Mouse (Mus musculus): ENCODE results near the gene Atxn1. TPM values are rescaled to one million over a fixed set of nuclear protein-coding genes. Genes with fewer than 3 reads are reported as not detected.
A peak's percentile ranks its signal among the peaks of the same experiment; 100 is the strongest.

The Atxn1 gene
- polyA plus RNA-seq, 1 experiment, result 3.2 TPM

DNA sequence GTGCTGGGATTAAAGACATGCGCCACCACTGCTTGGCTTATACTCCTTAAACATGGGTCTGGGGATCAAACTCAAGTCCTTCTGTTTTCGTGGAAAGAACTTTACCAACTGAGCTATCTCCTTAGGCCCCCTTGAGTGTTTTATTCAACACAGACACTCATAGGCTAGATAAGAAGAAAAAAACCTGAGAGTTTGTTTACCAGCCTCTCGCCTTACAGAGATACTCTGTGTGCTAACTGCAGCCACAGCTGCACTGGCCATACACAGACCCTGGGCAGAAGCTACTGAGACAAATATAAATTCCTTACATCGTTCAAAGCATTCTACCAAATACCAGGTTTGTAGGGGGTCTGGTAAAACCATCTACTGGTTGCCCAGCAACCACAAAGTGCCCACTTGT is 406.4 kb downstream of the Atxn1 start:
- H3K36me3 ChIP-seq (replicated peaks; ENCODE audit: low read length), result peaks cover 52% of the 10 kb centered on the region
- no peaks in the 10 kb centered on the region for H3K27me3 ChIP-seq (replicated peaks)
- no peak overlapping the region for H3K4me3 ChIP-seq (replicated peaks)
- no peaks in the 10 kb centered on the region for H3K9me3 ChIP-seq
- TF ChIP-seq GATA1 (IDR thresholded peaks at IDR 0.05; ENCODE audit: borderline replicate concordance, low read length) (no peak), FLI1 (IDR thresholded peaks at IDR 0.05; ENCODE audit: low read length) (no peak)
- peaks cover 7% of the 10 kb centered on the region; the same call in 1 of the 2 replicates for H3K4me1 ChIP-seq

DNA sequence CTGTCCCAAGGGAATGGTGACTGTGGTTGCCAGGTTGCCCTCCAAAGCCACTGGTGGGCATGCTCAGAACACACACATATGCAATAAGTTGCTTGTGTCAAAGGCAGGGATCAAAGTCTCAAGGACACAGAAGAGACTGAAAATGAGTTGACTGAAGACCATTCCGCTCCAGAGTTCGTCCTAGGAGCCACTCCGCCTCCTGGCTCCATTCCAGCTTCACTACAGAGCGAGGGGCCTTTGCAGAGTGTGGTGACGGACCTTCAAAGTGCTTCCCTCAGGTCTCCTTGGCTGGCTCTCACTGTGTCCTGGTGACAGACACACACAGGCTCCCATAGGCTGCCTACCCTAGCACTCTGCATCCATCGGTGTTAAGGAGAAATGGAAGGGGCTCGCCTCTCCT is 411.1 kb downstream of the Atxn1 start:
- TF ChIP-seq GATA1 (IDR thresholded peaks at IDR 0.05; ENCODE audit: borderline replicate concordance, low read length) (no peak), FLI1 (IDR thresholded peaks at IDR 0.05; ENCODE audit: low read length) (no peak)
- Histone ChIP-seq H3K9me3 (no peaks in the 10 kb centered on the region), H3K4me1 (peaks cover 6% of the 10 kb centered on the region; the same call in 1 of the 2 replicates), H3K4me3 (replicated peaks) (no peak overlapping the region), H3K27me3 (replicated peaks) (no peaks in the 10 kb centered on the region), H3K36me3 (replicated peaks; ENCODE audit: low read length) (peaks cover 71% of the 10 kb centered on the region)

DNA sequence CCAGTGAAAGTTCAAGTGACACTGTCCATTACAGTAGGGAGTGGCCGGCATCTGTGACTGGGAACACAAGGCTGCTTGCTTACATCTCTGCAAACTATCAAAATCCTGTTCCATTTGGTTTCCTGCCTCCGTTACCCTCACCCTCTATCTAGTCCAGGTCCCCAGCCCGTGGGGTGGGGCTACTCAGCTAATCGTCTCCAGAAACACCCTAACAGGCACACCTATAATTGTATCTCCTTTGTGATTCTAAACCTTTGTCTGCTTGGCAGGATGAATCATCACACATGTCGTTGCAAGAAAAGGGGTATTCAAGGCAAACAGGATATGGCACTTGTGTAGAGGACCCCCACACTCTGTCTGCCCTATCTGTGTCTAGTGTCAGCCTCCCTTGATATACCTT is 417.3 kb downstream of the Atxn1 start:
- Histone ChIP-seq H3K36me3 (replicated peaks; ENCODE audit: low read length) (peaks cover 89% of the 10 kb centered on the region), H3K4me1 (peaks cover 47% of the 10 kb centered on the region)
- TF ChIP-seq FLI1 (IDR thresholded peaks at IDR 0.05; ENCODE audit: low read length) (no peak), GATA1 (IDR thresholded peaks at IDR 0.05; ENCODE audit: borderline replicate concordance, low read length) (no peak)

DNA sequence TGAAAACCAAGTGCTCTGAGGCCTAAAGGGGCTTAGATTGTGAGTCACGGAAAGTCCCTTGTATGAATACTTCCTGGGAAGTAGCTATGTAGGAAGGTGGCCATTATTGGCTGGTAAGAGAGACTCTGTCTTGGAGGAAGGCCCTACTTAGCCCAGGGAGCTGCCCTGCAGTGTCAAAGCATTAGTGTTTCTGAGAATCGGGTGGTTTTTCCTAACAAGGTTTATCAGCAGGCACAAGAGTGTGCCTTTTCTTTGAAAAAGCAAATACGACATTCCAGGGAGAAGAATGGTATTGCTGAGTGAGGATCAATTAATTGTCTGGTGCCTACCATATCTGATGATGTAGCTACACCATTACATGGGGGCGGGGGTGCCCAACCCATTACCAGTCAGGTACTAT is 417.9 kb downstream of the Atxn1 start:
- Histone ChIP-seq H3K27me3 (replicated peaks) (no peaks in the 10 kb centered on the region), H3K4me1 (peaks cover 50% of the 10 kb centered on the region), H3K36me3 (replicated peaks; ENCODE audit: low read length) (peaks cover 91% of the 10 kb centered on the region), H3K4me3 (replicated peaks) (no peak overlapping the region), H3K9me3 (no peaks in the 10 kb centered on the region)
- TF ChIP-seq FLI1 (IDR thresholded peaks at IDR 0.05; ENCODE audit: low read length), result no peak
- no peak for TF ChIP-seq GATA1 (IDR thresholded peaks at IDR 0.05; ENCODE audit: borderline replicate concordance, low read length)

More for the DNA sequence above, 417.3 kb downstream of the Atxn1 start:
- Histone ChIP-seq H3K4me3 (replicated peaks) (no peak overlapping the region), H3K9me3 (no peaks in the 10 kb centered on the region), H3K27me3 (replicated peaks) (no peaks in the 10 kb centered on the region)

DNA sequence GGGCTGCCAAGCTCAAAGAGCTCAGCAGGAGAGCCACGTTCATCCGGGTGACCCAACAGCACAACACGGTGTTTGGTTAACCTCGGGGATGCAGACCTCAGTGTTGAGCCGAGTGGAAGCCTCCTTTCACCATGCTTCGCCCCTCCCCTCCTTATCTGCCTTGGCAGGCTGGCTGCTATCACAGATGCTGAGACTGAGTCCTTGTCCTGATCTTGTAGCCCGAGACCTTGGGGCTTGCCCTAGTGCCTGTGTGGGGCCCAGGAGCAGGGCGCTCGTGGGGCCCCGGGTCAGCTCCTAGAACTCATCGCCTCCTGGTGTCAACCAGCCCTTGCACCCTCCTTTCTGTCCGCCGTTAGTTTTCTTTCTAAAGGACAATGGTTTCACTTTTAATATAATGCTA is 418.8 kb downstream of the Atxn1 start:
- Histone ChIP-seq H3K36me3 (replicated peaks; ENCODE audit: low read length) (peaks cover 97% of the 10 kb centered on the region), H3K27me3 (replicated peaks) (no peaks in the 10 kb centered on the region), H3K4me1 (peaks cover 50% of the 10 kb centered on the region), H3K9me3 (no peaks in the 10 kb centered on the region), H3K4me3 (replicated peaks) (no peak overlapping the region)
- TF ChIP-seq GATA1 (IDR thresholded peaks at IDR 0.05; ENCODE audit: borderline replicate concordance, low read length), result no peak

DNA sequence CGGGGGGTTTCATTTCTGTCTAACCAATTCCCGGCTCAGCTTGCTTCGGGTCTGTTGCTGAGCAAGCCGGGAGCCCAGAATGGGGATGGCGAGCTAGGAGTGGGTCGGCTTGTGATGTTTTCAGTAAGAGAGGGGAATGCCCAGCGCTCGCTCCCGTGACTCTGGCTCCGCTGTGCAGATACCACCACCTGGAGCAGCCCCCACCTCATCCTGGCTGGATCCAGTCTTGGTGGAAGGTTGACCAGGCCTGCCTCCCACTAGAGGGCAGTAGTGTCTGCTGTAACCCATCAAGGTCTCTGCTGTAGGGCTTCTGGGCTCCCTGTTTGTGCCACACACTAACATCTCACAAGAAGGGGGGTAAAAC is 425.6 kb downstream of the Atxn1 start:
- Histone ChIP-seq H3K9me3 (no peaks in the 10 kb centered on the region), H3K36me3 (replicated peaks; ENCODE audit: low read length) (peaks cover 98% of the 10 kb centered on the region), H3K27me3 (replicated peaks) (no peaks in the 10 kb centered on the region), H3K4me3 (replicated peaks) (no peak overlapping the region), H3K4me1 (peaks cover 44% of the 10 kb centered on the region)
- TF ChIP-seq FLI1 (IDR thresholded peaks at IDR 0.05; ENCODE audit: low read length) (no peak), GATA1 (IDR thresholded peaks at IDR 0.05; ENCODE audit: borderline replicate concordance, low read length) (no peak)

DNA sequence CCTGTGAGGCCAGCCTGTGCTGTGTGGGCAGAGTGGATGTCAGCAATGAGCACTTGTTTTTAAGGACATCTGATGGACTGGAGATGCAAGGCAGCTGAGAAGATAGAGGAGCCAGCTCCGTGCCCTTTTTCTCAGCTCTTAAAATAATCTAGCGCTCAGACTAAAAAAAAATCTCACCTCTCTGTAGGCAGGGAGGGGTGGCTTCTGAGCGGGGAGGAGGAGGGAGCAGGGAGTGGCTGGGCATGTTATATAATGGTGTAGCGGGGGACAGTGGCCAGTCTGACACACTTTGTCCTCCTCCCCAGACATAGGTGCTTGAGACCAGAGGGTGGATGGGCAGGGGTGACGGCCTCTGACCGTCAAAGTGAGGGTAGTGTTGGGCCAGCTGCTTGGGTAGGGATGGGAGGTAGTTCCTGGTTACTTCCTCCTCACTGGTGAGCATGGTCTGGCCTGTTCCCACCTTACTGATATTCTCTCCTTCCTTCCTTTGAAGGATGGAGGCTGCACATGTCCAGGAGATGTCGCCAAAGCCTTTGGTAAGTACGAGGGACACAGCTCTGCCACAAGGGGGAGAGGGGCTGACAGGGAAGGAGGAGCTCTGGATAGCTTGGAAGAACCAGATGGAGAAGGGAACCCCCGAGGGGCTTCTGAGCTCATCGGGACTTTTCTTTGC is 426.1 kb downstream of the Atxn1 start:
- TF ChIP-seq GATA1 (IDR thresholded peaks at IDR 0.05; ENCODE audit: borderline replicate concordance, low read length), result no peak
- no peak for TF ChIP-seq FLI1 (IDR thresholded peaks at IDR 0.05; ENCODE audit: low read length)
- H3K9me3 ChIP-seq, result no peaks in the 10 kb centered on the region
- H3K4me3 ChIP-seq (replicated peaks), result peak overlapping the region; percentile 62
- no peaks in the 10 kb centered on the region for H3K27me3 ChIP-seq (replicated peaks)
- peaks cover 96% of the 10 kb centered on the region for H3K36me3 ChIP-seq (replicated peaks; ENCODE audit: low read length)
- H3K4me1 ChIP-seq, result peaks cover 47% of the 10 kb centered on the region

DNA sequence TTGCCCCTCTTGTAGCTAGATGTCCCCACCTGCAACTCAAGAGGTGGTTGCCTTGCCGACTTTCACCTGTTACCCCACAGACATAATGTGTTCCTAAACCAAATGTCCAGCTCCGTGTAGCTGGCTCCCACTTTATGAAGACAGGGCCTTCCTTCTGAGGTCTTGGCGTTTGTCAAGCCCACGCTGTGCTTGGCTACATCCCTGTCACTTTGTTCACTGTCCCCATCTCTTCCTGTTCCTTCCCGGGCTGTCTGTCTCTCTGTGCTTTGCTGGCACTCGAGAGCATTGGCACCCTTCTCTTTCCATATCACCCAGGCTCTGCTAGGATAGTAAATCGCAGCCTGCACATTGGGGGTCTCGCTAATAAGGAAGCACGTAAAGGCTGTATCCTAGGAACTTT is 426.7 kb downstream of the Atxn1 start:
- Histone ChIP-seq H3K9me3 (no peaks in the 10 kb centered on the region), H3K4me1 (peaks cover 51% of the 10 kb centered on the region), H3K36me3 (replicated peaks; ENCODE audit: low read length) (peaks cover 96% of the 10 kb centered on the region), H3K27me3 (replicated peaks) (no peaks in the 10 kb centered on the region), H3K4me3 (replicated peaks) (peak overlapping the region; percentile 24)
- no peak for TF ChIP-seq GATA1 (IDR thresholded peaks at IDR 0.05; ENCODE audit: borderline replicate concordance, low read length)
- no peak for TF ChIP-seq FLI1 (IDR thresholded peaks at IDR 0.05; ENCODE audit: low read length)

DNA sequence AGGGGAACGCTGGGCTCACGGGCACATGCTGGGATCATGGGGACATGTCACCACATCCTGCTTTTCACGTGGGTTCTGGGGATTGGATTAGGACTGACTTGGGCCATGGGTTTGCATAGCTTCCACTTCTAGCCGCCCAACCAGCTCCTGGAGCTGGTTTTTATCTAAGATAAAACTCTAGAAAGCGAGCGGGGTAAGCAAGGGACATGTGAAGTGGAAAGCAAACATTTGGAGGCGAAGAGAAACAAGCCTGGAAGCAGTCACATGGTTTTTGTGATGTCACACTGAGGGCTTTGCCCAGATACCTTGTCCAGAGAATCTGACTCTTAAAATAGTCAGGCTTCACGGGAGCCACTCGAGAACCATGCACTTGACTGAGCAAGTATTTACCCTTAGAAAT is 427.7 kb downstream of the Atxn1 start:
- no peaks in the 10 kb centered on the region for H3K27me3 ChIP-seq (replicated peaks)
- no peak for TF ChIP-seq GATA1 (IDR thresholded peaks at IDR 0.05; ENCODE audit: borderline replicate concordance, low read length)
- TF ChIP-seq FLI1 (IDR thresholded peaks at IDR 0.05; ENCODE audit: low read length), result no peak
- peaks cover 96% of the 10 kb centered on the region for H3K36me3 ChIP-seq (replicated peaks; ENCODE audit: low read length)
- no peaks in the 10 kb centered on the region for H3K9me3 ChIP-seq
- H3K4me3 ChIP-seq (replicated peaks), result no peak overlapping the region
- peaks cover 57% of the 10 kb centered on the region for H3K4me1 ChIP-seq

DNA sequence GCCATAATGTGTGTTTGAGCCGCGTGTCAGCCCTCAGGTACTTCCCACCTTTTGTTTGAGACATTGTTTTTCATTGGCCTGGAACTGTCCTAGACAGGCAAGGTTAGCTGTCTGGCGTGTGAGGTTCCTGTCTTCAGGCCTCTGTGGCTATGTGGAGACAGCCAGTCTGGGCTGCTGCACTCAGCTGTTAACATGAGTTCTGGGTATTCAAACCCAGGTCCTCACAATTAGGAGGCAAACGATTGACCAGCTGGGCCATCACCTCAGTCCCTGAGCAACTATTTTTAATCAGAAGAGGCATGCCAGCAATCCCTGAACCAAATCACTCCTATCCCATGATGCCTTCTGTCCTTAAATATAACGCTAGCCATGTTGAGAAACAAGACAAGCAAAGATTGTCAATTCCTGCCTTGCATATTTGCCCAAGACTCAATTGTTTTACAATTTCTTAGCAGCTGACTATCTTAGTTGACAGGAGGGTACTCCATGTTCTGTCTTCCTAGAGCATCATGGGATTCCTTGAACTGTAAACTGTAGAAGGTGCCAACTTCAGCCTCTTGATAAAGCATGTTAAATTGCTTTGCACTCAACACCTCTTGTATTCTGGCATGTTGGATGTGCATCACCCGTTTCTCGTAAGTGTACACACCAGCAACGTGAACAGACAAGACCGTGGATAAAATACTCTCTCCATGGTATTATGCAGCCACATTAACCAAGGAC is 428.9 kb downstream of the Atxn1 start:
- Histone ChIP-seq H3K4me3 (replicated peaks) (no peak overlapping the region), H3K36me3 (replicated peaks; ENCODE audit: low read length) (peaks cover 96% of the 10 kb centered on the region), H3K9me3 (no peaks in the 10 kb centered on the region), H3K4me1 (peaks cover 69% of the 10 kb centered on the region), H3K27me3 (replicated peaks) (no peaks in the 10 kb centered on the region)
- TF ChIP-seq GATA1 (IDR thresholded peaks at IDR 0.05; ENCODE audit: borderline replicate concordance, low read length), result no peak
